Mouse (Mus musculus): ENCODE data around the gene Pih1d2.

GRCm38 (mm10) chr9:50585145-50585818, 31.8 kb upstream of the Pih1d2 start:
- TF ChIP-seq CTCF (IDR thresholded peaks at IDR 0.05; ENCODE audit: control insufficient read depth, insufficient read depth, insufficient replicate concordance, low read depth, low read length), result no peak
- no peak for TF ChIP-seq POLR2A (IDR thresholded peaks at IDR 0.05; ENCODE audit: control insufficient read depth, low read depth, low read length)

Data from testis, adult 2 months (tissue).